Mouse (Mus musculus) E14TG2a.4 (cell line): ENCODE results near the gene Ssb.

ENCODE experiments used
- H3K27me3 ChIP-seq: 2 replicates; pipeline ENCODE4 v1.6.1; 2014; ENCODE audit warnings: low read length, control low read depth; ENCODE audit not compliant: insufficient read depth
- H3K36me3 ChIP-seq: 2 replicates; pipeline ENCODE4 v1.6.1; 2014; ENCODE audit warnings: low read length, control low read depth; ENCODE audit not compliant: insufficient read depth
- H3K4me1 ChIP-seq: replicated peaks from 2 replicates; pipeline ENCODE4 v1.6.1; 2014; ENCODE audit warnings: low read depth, low read length, control low read depth
- H3K4me3 ChIP-seq: replicated peaks from 2 replicates; pipeline ENCODE4 v1.5.1; 2014; ENCODE audit warnings: mild to moderate bottlenecking, low read length
- H3K9me3 ChIP-seq: 2 replicates; pipeline ENCODE4 v1.6.1; 2014; ENCODE audit warnings: low read length, control low read depth
- CTCF ChIP-seq: conservative IDR thresholded peaks from 2 replicates; pipeline ENCODE4 v1.5.1; 2014; ENCODE audit warnings: low read length
- NANOG ChIP-seq: IDR thresholded peaks from 2 replicates; pipeline ENCODE4 v1.6.1; 2014; ENCODE audit warnings: borderline replicate concordance, low read length, mixed read lengths
- POU5F1 ChIP-seq: IDR thresholded peaks from 2 replicates; pipeline ENCODE4 v1.6.1; 2014; ENCODE audit warnings: low read length, borderline replicate concordance

Gene Ssb

GRCm38 (mm10) chr2:69861485-69862091 is at the start of gene Ssb:
TSS of gene Ssb (plus strand) at chr2:69861562.
- TF ChIP-seq CTCF = no peak
- no peak for TF ChIP-seq NANOG
- no peak for TF ChIP-seq POU5F1
- Histone ChIP-seq H3K4me3 (peak within 1 kb of the TSS; percentile 93), H3K4me1 (peaks cover 38% of the 10 kb centered on the region), H3K9me3 (no peaks in the 10 kb centered on the region), H3K27me3 (no peaks in the 10 kb centered on the region), H3K36me3 (peaks cover 32% of the 10 kb centered on the region)

GRCm38 (mm10) chr2:69816575-69816974 is 44.8 kb upstream of the Ssb start:
- no peak overlapping the region for H3K4me3 ChIP-seq
- peaks cover 1% of the 10 kb centered on the region for H3K4me1 ChIP-seq
- no peaks in the 10 kb centered on the region for H3K36me3 ChIP-seq
- peaks cover 17% of the 10 kb centered on the region for H3K27me3 ChIP-seq
- TF ChIP-seq NANOG = no peak
- TF ChIP-seq POU5F1 = no peak
- no peak for TF ChIP-seq CTCF
- no peaks in the 10 kb centered on the region for H3K9me3 ChIP-seq

GRCm38 (mm10) chr2:69818350-69819085 is 42.8 kb upstream of the Ssb start:
- H3K36me3 ChIP-seq = no peaks in the 10 kb centered on the region
- no peak overlapping the region for H3K4me3 ChIP-seq
- H3K27me3 ChIP-seq = peaks cover 24% of the 10 kb centered on the region
- H3K9me3 ChIP-seq = no peaks in the 10 kb centered on the region
- peaks cover 12% of the 10 kb centered on the region for H3K4me1 ChIP-seq
- TF ChIP-seq NANOG (no peak), CTCF (no peak), POU5F1 (no peak)

GRCm38 (mm10) chr2:69820201-69820600 is 41.2 kb upstream of the Ssb start:
- no peak overlapping the region for H3K4me3 ChIP-seq
- TF ChIP-seq NANOG (no peak), POU5F1 (no peak), CTCF (no peak)
- no peaks in the 10 kb centered on the region for H3K36me3 ChIP-seq
- H3K9me3 ChIP-seq = no peaks in the 10 kb centered on the region
- peaks cover 16% of the 10 kb centered on the region for H3K4me1 ChIP-seq
- H3K27me3 ChIP-seq = peaks cover 39% of the 10 kb centered on the region

- Histone ChIP-seq H3K9me3 (no peaks in the 10 kb centered on the region), H3K27me3 (peaks cover 41% of the 10 kb centered on the region), H3K4me1 (peaks cover 18% of the 10 kb centered on the region), H3K4me3 (peak within 1 kb of the TSS; percentile 85), H3K36me3 (no peaks in the 10 kb centered on the region)
- TF ChIP-seq CTCF = no peak
- no peak for TF ChIP-seq NANOG
- TF ChIP-seq POU5F1 = no peak
Observed at GRCm38 (mm10) chr2:69821711-69822110, 39.7 kb upstream of the Ssb start, which contains the start of gene Klhl23. TSS of gene Klhl23 (plus strand) at chr2:69821944.

GRCm38 (mm10) chr2:69822361-69823128 is 38.8 kb upstream of the Ssb start:
- H3K4me1 ChIP-seq = peaks cover 18% of the 10 kb centered on the region
- no peaks in the 10 kb centered on the region for H3K36me3 ChIP-seq
- peak overlapping the region; percentile 85 for H3K4me3 ChIP-seq
- peaks cover 41% of the 10 kb centered on the region for H3K27me3 ChIP-seq
- TF ChIP-seq CTCF (no peak), POU5F1 (no peak), NANOG (no peak)
- no peaks in the 10 kb centered on the region for H3K9me3 ChIP-seq

GRCm38 (mm10) chr2:69823129-69823677 is 38.2 kb upstream of the Ssb start:
- H3K4me1 ChIP-seq = peaks cover 21% of the 10 kb centered on the region
- no peaks in the 10 kb centered on the region for H3K36me3 ChIP-seq
- peaks cover 41% of the 10 kb centered on the region for H3K27me3 ChIP-seq
- H3K9me3 ChIP-seq = no peaks in the 10 kb centered on the region
- TF ChIP-seq NANOG (no peak), POU5F1 (no peak), CTCF (no peak)
- peak overlapping the region; percentile 85 for H3K4me3 ChIP-seq

- Histone ChIP-seq H3K9me3 (no peaks in the 10 kb centered on the region), H3K36me3 (no peaks in the 10 kb centered on the region), H3K4me1 (peaks cover 24% of the 10 kb centered on the region), H3K27me3 (peaks cover 33% of the 10 kb centered on the region), H3K4me3 (no peak overlapping the region)
- TF ChIP-seq NANOG (no peak), POU5F1 (no peak), CTCF (no peak)
Observed at GRCm38 (mm10) chr2:69825898-69826297, 35.5 kb upstream of the Ssb start.
